Mouse (Mus musculus): ENCODE results near the gene Itgb4. TPM values are rescaled to one million over a fixed set of nuclear protein-coding genes. Genes with fewer than 3 reads are reported as not detected.
A peak's percentile ranks its signal among the peaks of the same experiment; 100 is the strongest.

The Itgb4 gene
- polyA plus RNA-seq, 1 experiment from 2014 or later, result 1.2 TPM

- no peak overlapping the region for H3K27ac ChIP-seq
- no peaks in the 10 kb centered on the region for H3K9me3 ChIP-seq (replicated peaks)
- no peak overlapping the region for H3K9ac ChIP-seq
- WGBS, result 68% methylated on average over 2 of the region's 2 CpGs
- peaks cover 4% of the 10 kb centered on the region; the same call in 1 of the 2 replicates for H3K4me1 ChIP-seq (replicated peaks)
- no peak overlapping the region for H3K4me3 ChIP-seq
- no peaks in the 10 kb centered on the region for H3K27me3 ChIP-seq
- ATAC-seq (replicated peaks; ENCODE audit: insufficient number of reproducible peaks, insufficient read depth, low FRiP score, low read depth), result no peak
- peaks cover 84% of the 10 kb centered on the region for H3K36me3 ChIP-seq
- H3K4me2 ChIP-seq, result no peak overlapping the region
Observed at GRCm38 (mm10) chr11:116049610-116050009, 75.1 kb downstream of the Itgb4 start.

- Histone ChIP-seq H3K9me3 (replicated peaks) (no peaks in the 10 kb centered on the region), H3K4me3 (no peak overlapping the region), H3K9ac (no peak overlapping the region), H3K4me1 (replicated peaks) (peaks cover 4% of the 10 kb centered on the region; the same call in 1 of the 2 replicates), H3K27me3 (no peaks in the 10 kb centered on the region), H3K36me3 (peaks cover 90% of the 10 kb centered on the region), H3K4me2 (no peak overlapping the region), H3K27ac (no peak overlapping the region)
- ATAC-seq (replicated peaks; ENCODE audit: insufficient number of reproducible peaks, insufficient read depth, low FRiP score, low read depth), result no peak
- WGBS, result 84% methylated on average over 4 of the region's 4 CpGs
Observed at GRCm38 (mm10) chr11:116050196-116050595, 75.7 kb downstream of the Itgb4 start.

GRCm38 (mm10) chr11:116053510-116054229 lies 79.2 kb downstream of the Itgb4 start:
- Histone ChIP-seq H3K27ac (no peak overlapping the region), H3K4me1 (replicated peaks) (peaks cover 25% of the 10 kb centered on the region), H3K27me3 (no peaks in the 10 kb centered on the region), H3K4me3 (no peak overlapping the region), H3K9me3 (replicated peaks) (no peaks in the 10 kb centered on the region), H3K36me3 (peaks cover 95% of the 10 kb centered on the region), H3K4me2 (no peak overlapping the region), H3K9ac (no peak overlapping the region)
- 83% methylated on average over 9 of the region's 9 CpGs for WGBS
- no peak for ATAC-seq (replicated peaks; ENCODE audit: insufficient number of reproducible peaks, insufficient read depth, low FRiP score, low read depth)

DNA sequence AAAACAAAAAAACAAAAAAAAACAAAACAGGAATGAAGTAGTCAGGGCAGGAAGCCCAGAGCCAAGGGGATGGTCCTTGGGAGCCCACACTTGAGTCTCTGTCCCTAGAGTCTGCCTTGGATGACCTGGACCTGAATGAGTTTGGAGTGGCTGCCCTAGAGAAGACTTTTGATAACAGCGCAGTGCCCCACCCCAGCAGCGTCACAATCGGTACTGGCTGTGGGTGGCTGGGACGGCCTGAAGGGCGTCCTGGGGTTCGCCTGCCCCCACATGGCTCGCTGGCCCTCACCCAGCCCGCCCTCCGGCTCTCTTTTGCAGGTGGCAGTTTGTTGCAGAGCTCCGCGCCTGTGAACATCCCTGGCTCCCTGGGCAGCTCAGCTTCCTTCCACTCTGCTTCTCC lies 81.4 kb downstream of the Itgb4 start:
- ATAC-seq (replicated peaks; ENCODE audit: insufficient number of reproducible peaks, insufficient read depth, low FRiP score, low read depth), result no peak
- Histone ChIP-seq H3K9me3 (replicated peaks) (no peaks in the 10 kb centered on the region), H3K27me3 (no peaks in the 10 kb centered on the region), H3K27ac (no peak overlapping the region), H3K36me3 (peaks cover 95% of the 10 kb centered on the region), H3K4me1 (replicated peaks) (peaks cover 25% of the 10 kb centered on the region), H3K4me2 (no peak overlapping the region), H3K9ac (no peak overlapping the region), H3K4me3 (no peak overlapping the region)
- 89% methylated on average over 11 of the region's 11 CpGs for WGBS

DNA sequence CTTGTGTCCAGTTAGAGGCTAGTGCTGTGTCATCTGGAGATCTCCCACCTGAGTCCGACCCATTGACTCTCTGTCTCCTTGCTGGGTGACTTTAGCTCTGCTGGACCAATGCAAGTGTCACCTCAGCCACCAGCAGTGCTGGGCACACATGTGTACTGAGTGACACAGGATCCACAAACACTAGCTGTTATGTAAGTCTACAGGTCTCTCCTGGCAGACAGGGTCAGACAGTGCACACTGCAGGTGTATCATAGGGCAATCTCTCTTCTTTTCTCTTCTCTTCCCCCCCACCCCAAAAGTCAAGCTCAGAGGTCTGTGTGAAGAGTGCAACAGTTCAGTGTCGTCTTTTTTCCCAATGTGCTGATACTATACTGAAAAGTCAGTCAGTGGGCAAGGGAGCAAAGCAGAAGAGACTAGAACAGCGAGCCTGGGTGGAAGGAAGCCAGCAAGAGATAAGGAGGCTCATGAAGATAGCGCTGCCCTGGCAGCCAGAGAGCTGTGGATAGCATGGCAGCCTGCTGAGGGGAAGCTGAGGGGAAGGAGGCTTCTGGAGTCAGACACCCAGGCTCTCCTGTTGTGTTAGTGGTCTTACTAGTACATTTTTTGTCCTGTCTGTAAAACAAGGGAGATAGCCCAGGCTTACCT lies 82.8 kb downstream of the Itgb4 start:
- Histone ChIP-seq H3K9me3 (replicated peaks) (no peaks in the 10 kb centered on the region), H3K9ac (no peak overlapping the region), H3K4me1 (replicated peaks) (peaks cover 25% of the 10 kb centered on the region), H3K27ac (peak overlapping the region; percentile 21; the same call in 1 of the 2 replicates), H3K27me3 (no peaks in the 10 kb centered on the region), H3K36me3 (peaks cover 95% of the 10 kb centered on the region), H3K4me2 (no peak overlapping the region), H3K4me3 (no peak overlapping the region)
- WGBS, result 41% methylated on average over 4 of the region's 4 CpGs
- 0 out of 2 replicates have a peak, but pooled peaks have one; percentile 23 for ATAC-seq (replicated peaks; ENCODE audit: insufficient number of reproducible peaks, insufficient read depth, low FRiP score, low read depth)

Other genes with a start within 250 kb of the Itgb4 start
- gene Tmem94, start 209.3 kb upstream of the Itgb4 start, polyA plus RNA-seq (2015; fragmentation: Nextera tagmentation; extraction: Ambion mirVana), result 36.7 and 38.8 TPM in 2 replicates
- gene Caskin2, start 161.1 kb upstream of the Itgb4 start, polyA plus RNA-seq (2015; fragmentation: Nextera tagmentation; extraction: Ambion mirVana), result 18.0 and 22.5 TPM in 2 replicates
- 20.1 and 26.4 TPM in 2 replicates for gene Tsen54, start 160.0 kb upstream of the Itgb4 start, polyA plus RNA-seq (2015; fragmentation: Nextera tagmentation; extraction: Ambion mirVana)
- 12.7 and 17.2 TPM in 2 replicates for gene Llgl2, start 150.7 kb upstream of the Itgb4 start, polyA plus RNA-seq (2015; fragmentation: Nextera tagmentation; extraction: Ambion mirVana)
- 0.16 TPM in 2 replicates for gene Myo15b, start 116.3 kb upstream of the Itgb4 start, polyA plus RNA-seq (2015; fragmentation: Nextera tagmentation; extraction: Ambion mirVana)
- gene Smim5, start 74.7 kb upstream of the Itgb4 start, polyA plus RNA-seq (2015; fragmentation: Nextera tagmentation; extraction: Ambion mirVana), result 52.1 and 56.3 TPM in 2 replicates
- gene Smim6, start 62.7 kb upstream of the Itgb4 start, polyA plus RNA-seq (2015; fragmentation: Nextera tagmentation; extraction: Ambion mirVana), result 3.3 and 5.0 TPM in 2 replicates
- gene Sap30bp, start 41.4 kb upstream of the Itgb4 start, polyA plus RNA-seq (2015; fragmentation: Nextera tagmentation; extraction: Ambion mirVana), result 21.4 and 21.9 TPM in 2 replicates
- 9.1 and 14.7 TPM in 2 replicates for gene Recql5, start 41.2 kb upstream of the Itgb4 start, polyA plus RNA-seq (2015; fragmentation: Nextera tagmentation; extraction: Ambion mirVana)
- 120 and 147 TPM in 2 replicates for gene Galk1, start 38.0 kb downstream of the Itgb4 start, polyA plus RNA-seq (2015; fragmentation: Nextera tagmentation; extraction: Ambion mirVana)
- gene H3f3b, start 53.3 kb downstream of the Itgb4 start, polyA plus RNA-seq (2015; fragmentation: Nextera tagmentation; extraction: Ambion mirVana), result 648 and 727 TPM in 2 replicates
- 19.5 and 27.3 TPM in 2 replicates for gene Unk, start 55.6 kb downstream of the Itgb4 start, polyA plus RNA-seq (2015; fragmentation: Nextera tagmentation; extraction: Ambion mirVana)
- gene Unc13d, start 103.3 kb downstream of the Itgb4 start, polyA plus RNA-seq (2015; fragmentation: Nextera tagmentation; extraction: Ambion mirVana), result 1.0 and 3.9 TPM in 2 replicates
- 121 and 139 TPM in 2 replicates for gene Wbp2, start 112.3 kb downstream of the Itgb4 start, polyA plus RNA-seq (2015; fragmentation: Nextera tagmentation; extraction: Ambion mirVana)
- 79.1 and 91.1 TPM in 2 replicates for gene Trim47, start 152.5 kb downstream of the Itgb4 start, polyA plus RNA-seq (2015; fragmentation: Nextera tagmentation; extraction: Ambion mirVana)
- gene Trim65, start 156.4 kb downstream of the Itgb4 start, polyA plus RNA-seq (2015; fragmentation: Nextera tagmentation; extraction: Ambion mirVana), result 5.0 and 5.5 TPM in 2 replicates
- gene Mrpl38, start 164.2 kb downstream of the Itgb4 start, polyA plus RNA-seq (2015; fragmentation: Nextera tagmentation; extraction: Ambion mirVana), result 90.7 and 94.4 TPM in 2 replicates
- gene Fbf1, start 193.5 kb downstream of the Itgb4 start, polyA plus RNA-seq (2015; fragmentation: Nextera tagmentation; extraction: Ambion mirVana), result 19.8 and 26.0 TPM in 2 replicates
- 73.2 and 75.7 TPM in 2 replicates for gene Ten1, start 224.1 kb downstream of the Itgb4 start, polyA plus RNA-seq (2015; fragmentation: Nextera tagmentation; extraction: Ambion mirVana)
- 31.4 and 35.4 TPM in 2 replicates for gene Acox1, start 224.3 kb downstream of the Itgb4 start, polyA plus RNA-seq (2015; fragmentation: Nextera tagmentation; extraction: Ambion mirVana)